In genomic region chr4:114665684-114666083, GRCm38 (mm10) we compare ENCODE assay signal across 8 mouse cellular contexts.
A peak's percentile ranks its signal among the peaks of the same experiment; 100 is the strongest.
DNase-seq lines count a peak whose midpoint lies in the region; ATAC-seq and TF ChIP-seq lines count a peak whose summit lies in the region.

No protein-coding gene starts in this region.

- no peaks in the 10 kb centered on the region for H3K79me3 ChIP-seq in C2C12 (ENCODE audit: low read depth)

- WGBS in forebrain, embryonic 10.5 days: 5% methylated on average over 14 of the region's 14 CpGs
- 4% methylated on average over 14 of the region's 14 CpGs for WGBS in heart, embryonic 14.5 days
- WGBS in liver, embryonic 11.5 days: 5% methylated on average over 14 of the region's 14 CpGs
- WGBS in stomach, embryonic 14.5 days: 4% methylated on average over 14 of the region's 14 CpGs

- H3K9me3 ChIP-seq in forebrain, embryonic 10.5 days: no peaks in the 10 kb centered on the region
- no peaks in the 10 kb centered on the region for H3K9me3 ChIP-seq in heart, embryonic 14.5 days (ENCODE audit: control insufficient read depth, low read length)
- no peaks in the 10 kb centered on the region for H3K9me3 ChIP-seq in liver, embryonic 11.5 days (ENCODE audit: control insufficient read depth, low read length)
- H3K9me3 ChIP-seq in stomach, embryonic 14.5 days (ENCODE audit: control insufficient read depth, low read depth, low read length): no peaks in the 10 kb centered on the region

- peaks cover 31% of the 10 kb centered on the region for H3K4me1 ChIP-seq in forebrain, embryonic 10.5 days
- peaks cover 7 to 8% of the 10 kb centered on the region in 2 experiments; a peak in 3 of 4 replicates for H3K4me1 ChIP-seq in heart, embryonic 14.5 days (ENCODE audit: control insufficient read depth in 2 of 2, insufficient read depth in 2 of 2, low read length in 2 of 2)
- H3K4me1 ChIP-seq in liver, embryonic 11.5 days (replicated peaks; ENCODE audit: control insufficient read depth, insufficient read depth, low read length): peaks cover 19% of the 10 kb centered on the region
- H3K4me1 ChIP-seq in stomach, embryonic 14.5 days (ENCODE audit: control insufficient read depth, insufficient read depth, low read length): 0 out of 2 replicates have a peak, but pooled peaks cover 5% of the 10 kb centered on the region

- peak; percentile 97 for TF ChIP-seq CTCF in C2C12 (IDR thresholded peaks at IDR 0.05; ENCODE audit: control insufficient read depth, insufficient read depth, insufficient read length)

- no peaks in the 10 kb centered on the region for H3K79me2 ChIP-seq in C2C12 (ENCODE audit: control insufficient read depth, insufficient read depth)

- ATAC-seq in heart, embryonic 14.5 days (ENCODE audit: insufficient number of reproducible peaks, insufficient read depth, low FRiP score, low read depth): peak; percentile 14; the same call in 1 of the 2 replicates
- ATAC-seq in liver, embryonic 11.5 days (replicated peaks; ENCODE audit: low FRiP score): peak; percentile 59
- ATAC-seq in stomach, embryonic 14.5 days (ENCODE audit: insufficient number of reproducible peaks, insufficient read depth, low FRiP score, low read depth): peak; percentile 72

- H3K4me2 ChIP-seq in heart, embryonic 14.5 days (ENCODE audit: low read length): peak overlapping the region; percentile 62
- peak overlapping the region; percentile 63 for H3K4me2 ChIP-seq in liver, embryonic 11.5 days
- H3K4me2 ChIP-seq in stomach, embryonic 14.5 days (replicated peaks; ENCODE audit: low read depth, low read length): peak overlapping the region; percentile 39

- H3K4me3 ChIP-seq in C2C12 (ENCODE audit: insufficient read depth, poor library complexity, severe bottlenecking): no peak overlapping the region
- peak overlapping the region; percentile 44 for H3K4me3 ChIP-seq in forebrain, embryonic 10.5 days
- H3K4me3 ChIP-seq in heart, embryonic 14.5 days (ENCODE audit: control insufficient read depth in 1 of 2, insufficient read depth in 1 of 2, low read depth in 1 of 2, low read length in 2 of 2): peak overlapping the region; percentile 6 to 23; a peak in 3 of 4 replicates
- H3K4me3 ChIP-seq in liver, embryonic 11.5 days (ENCODE audit: low read depth, low read length): peak overlapping the region; percentile 14; the same call in 1 of the 2 replicates
- 0 out of 2 replicates have a peak overlapping the region, but pooled peaks have one; percentile 12 for H3K4me3 ChIP-seq in stomach, embryonic 14.5 days (ENCODE audit: low read depth, low read length)

- H3K36me3 ChIP-seq in C2C12 (ENCODE audit: control insufficient read depth, insufficient read depth): no peaks in the 10 kb centered on the region
- no peaks in the 10 kb centered on the region for H3K36me3 ChIP-seq in forebrain, embryonic 10.5 days (replicated peaks)
- H3K36me3 ChIP-seq in heart, embryonic 14.5 days (ENCODE audit: control insufficient read depth, insufficient read depth, low read length): no peaks in the 10 kb centered on the region
- H3K36me3 ChIP-seq in liver, embryonic 11.5 days (ENCODE audit: control insufficient read depth, insufficient read depth, low read length): no peaks in the 10 kb centered on the region
- no peaks in the 10 kb centered on the region for H3K36me3 ChIP-seq in stomach, embryonic 14.5 days (ENCODE audit: control insufficient read depth, insufficient read depth, low read length)

- H3ac ChIP-seq in C2C12 (ENCODE audit: control insufficient read depth, insufficient read length, low read depth): no peak overlapping the region

- peaks cover 50% of the 10 kb centered on the region for H3K27me3 ChIP-seq in C2C12 (ENCODE audit: control insufficient read depth, insufficient read depth, insufficient read length)
- peaks cover 86% of the 10 kb centered on the region for H3K27me3 ChIP-seq in forebrain, embryonic 10.5 days (ENCODE audit: poor library complexity, severe bottlenecking)
- peaks cover 65% of the 10 kb centered on the region for H3K27me3 ChIP-seq in heart, embryonic 14.5 days (ENCODE audit: control insufficient read depth, insufficient read depth, low read length)
- H3K27me3 ChIP-seq in liver, embryonic 11.5 days (replicated peaks; ENCODE audit: control insufficient read depth, insufficient read depth, low read length): peaks cover 36% of the 10 kb centered on the region
- peaks cover 26% of the 10 kb centered on the region; the same call in 1 of the 2 replicates for H3K27me3 ChIP-seq in stomach, embryonic 14.5 days (ENCODE audit: control insufficient read depth, insufficient read depth, low read length)

- H3K9ac ChIP-seq in heart, embryonic 14.5 days (ENCODE audit: low read length): no peak overlapping the region
- peak overlapping the region; percentile 32; the same call in 1 of the 2 replicates for H3K9ac ChIP-seq in liver, embryonic 11.5 days (ENCODE audit: low read depth, low read length)
- H3K9ac ChIP-seq in stomach, embryonic 14.5 days (replicated peaks; ENCODE audit: low read depth, low read length): no peak overlapping the region

- H3K27ac ChIP-seq in forebrain, embryonic 10.5 days: no peak overlapping the region
- no peak overlapping the region for H3K27ac ChIP-seq in heart, embryonic 14.5 days (replicated peaks in 1 of 2; ENCODE audit: control insufficient read depth in 1 of 2, insufficient read depth in 1 of 2, low read depth in 2 of 2, low read length in 2 of 2)
- peak overlapping the region; percentile 46; the same call in 1 of the 2 replicates for H3K27ac ChIP-seq in liver, embryonic 11.5 days (ENCODE audit: low read depth, low read length)
- no peak overlapping the region for H3K27ac ChIP-seq in stomach, embryonic 14.5 days (ENCODE audit: low read length)

- peak; percentile 43 for DNase-seq in c-Kit-positive CD71-negative TER-119-negative erythroid progenitor cells, embryonic 14.5 days (ENCODE audit: low read depth)
- DNase-seq in forebrain, embryonic 10.5 days (ENCODE audit: extremely low spot score, low spot score): peak; percentile 87
- peak; percentile 91 for DNase-seq in kidney, postnatal 10 days
- DNase-seq in liver, embryonic 11.5 days (ENCODE audit: low spot score): peak; percentile 84
- peak; percentile 94 for DNase-seq in neural tube, embryonic 10.5 days (ENCODE audit: extremely low spot score, low spot score)

TF ChIP-seq in C2C12, 6 proteins besides CTCF, POLR2A, EP300 and RAD21:
- TF ChIP-seq MYOD1 (IDR thresholded peaks at IDR 0.05; ENCODE audit: control insufficient read depth, insufficient read length, low read depth) (no peak), CEBPB (IDR thresholded peaks at IDR 0.05; ENCODE audit: low read depth) (no peak), MAX (IDR thresholded peaks at IDR 0.05) (peak; percentile 21), USF1 (IDR thresholded peaks at IDR 0.05; ENCODE audit: low read depth) (no peak), FOSL1 (IDR thresholded peaks at IDR 0.05; ENCODE audit: insufficient read depth, low read length, poor library complexity, severe bottlenecking) (no peak), MYOG (IDR thresholded peaks at IDR 0.05; ENCODE audit: control insufficient read depth, extremely low read depth, insufficient read length) (no peak)
TF ChIP-seq in C2C12: peak in this region for 1.

Comparison
In these comparisons a context has a peak if more than half of its experiments do, and no peak if none do; other contexts are left out.
1. DNase-seq: peak in every context shown above with its lines; median percentile 94 in neural tube, embryonic 10.5 days; 91 in kidney, postnatal 10 days; 87 in forebrain, embryonic 10.5 days; 84 in liver, embryonic 11.5 days; 43 in c-Kit-positive CD71-negative TER-119-negative erythroid progenitor cells, embryonic 14.5 days.
2. ATAC-seq: peak in every context shown above with its lines; median percentile 72 in stomach, embryonic 14.5 days; 59 in liver, embryonic 11.5 days; 14 in heart, embryonic 14.5 days.